Mouse (Mus musculus) cerebellum, adult 18-20 months (tissue): ENCODE measurements at regions not wholly inside any gene's neighbourhood (a gene's known extent, or its start where the extent isn't known, plus 50 kb on each side); places are given as distances from the start of the nearest gene placed in this dataset.

Experiments used
- DNase-seq, 2 experiments: peaks; one replicate each; pipeline ENCODE4 v3.0.0; 2021

DNA sequence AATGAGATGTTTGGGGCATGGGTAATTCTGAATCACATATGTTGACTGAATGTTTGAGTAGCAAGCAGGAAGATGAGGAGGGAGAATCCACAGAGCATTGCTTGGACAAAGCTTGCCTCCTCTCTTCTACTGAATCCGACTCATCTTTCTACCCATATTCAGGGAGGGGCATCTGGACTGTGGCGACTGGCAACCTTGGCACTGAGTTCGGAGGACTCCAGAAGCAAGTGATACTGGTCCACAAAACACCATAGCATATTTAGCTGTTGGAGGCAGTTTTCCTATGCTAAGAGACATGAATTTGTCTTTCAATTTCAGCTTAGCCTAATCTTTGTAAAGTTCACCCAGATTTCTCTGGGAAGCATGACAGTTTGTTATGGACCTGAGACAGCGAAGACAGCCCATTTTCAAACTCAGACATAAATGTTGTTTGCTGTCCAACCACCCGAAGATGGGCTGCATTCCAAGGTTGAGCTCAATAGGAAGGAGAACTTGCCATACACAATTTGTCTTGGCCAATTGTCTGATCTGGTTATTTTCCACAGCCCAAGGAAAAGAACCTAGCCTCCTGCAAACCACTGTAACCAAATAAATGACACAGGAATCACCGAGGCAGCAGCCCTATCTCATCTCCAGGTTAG lies 224.0 kb upstream of the Pld5 start:
- DNase-seq: peak; percentile 61 to 62

DNA sequence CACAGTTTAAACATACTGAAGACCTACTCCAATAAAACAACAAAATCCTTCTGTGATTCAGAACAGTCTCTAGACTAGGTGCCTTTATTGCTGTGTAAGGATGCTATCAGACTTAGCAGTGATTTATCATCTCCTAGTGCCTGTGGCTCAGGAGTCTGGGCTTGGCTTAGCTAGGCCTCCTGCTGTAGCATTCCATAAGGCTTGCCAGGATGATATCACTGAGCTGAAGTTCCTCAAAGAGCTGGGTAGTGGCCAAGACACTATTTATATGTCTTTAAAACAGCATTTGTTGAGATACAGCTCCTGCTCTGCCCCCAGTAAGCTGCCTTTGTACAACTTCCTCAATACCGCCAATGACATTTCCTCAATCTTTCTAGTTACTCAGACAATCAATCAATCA lies 193.4 kb upstream of the Pld5 start:
- DNase-seq: no peak

DNA sequence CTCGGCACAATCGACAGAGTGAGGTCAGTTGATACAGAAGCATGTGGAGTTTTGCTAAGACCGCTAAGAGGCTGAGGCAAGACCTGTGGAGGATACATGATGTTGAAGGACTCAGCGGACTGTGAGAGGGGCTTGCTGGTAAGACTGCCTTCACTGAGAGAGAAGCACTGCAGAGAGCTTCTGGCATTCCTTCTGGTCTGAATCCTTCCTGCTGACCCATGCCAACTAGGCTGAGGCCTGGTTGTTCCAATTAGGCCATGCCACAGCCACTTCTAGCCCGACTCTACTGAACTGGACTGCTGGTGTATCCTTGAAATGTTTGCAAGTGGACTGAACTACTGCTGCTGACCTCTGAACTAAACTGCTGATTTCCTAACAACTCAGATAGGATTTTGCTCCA lies 187.0 kb upstream of the Pld5 start:
- peak; percentile 11 to 16 for DNase-seq

DNA sequence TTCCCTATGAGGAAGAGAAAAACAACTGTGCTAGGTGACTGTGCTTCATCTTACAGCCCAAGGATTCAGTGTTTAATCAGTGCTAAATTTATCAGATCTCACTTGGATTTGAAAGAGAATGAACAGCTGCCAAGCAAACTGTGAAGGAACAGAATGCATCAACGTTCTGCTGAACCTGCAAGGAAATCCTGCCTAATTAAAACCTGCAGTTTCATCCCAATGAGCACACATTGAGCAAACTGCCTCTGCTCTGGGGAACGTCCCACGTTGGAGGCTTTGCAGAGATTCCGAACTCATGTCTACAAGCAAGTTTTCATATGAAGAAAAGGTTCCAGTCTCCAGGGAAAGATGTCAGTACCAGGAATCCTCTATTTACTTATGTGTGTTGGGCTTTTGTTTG lies 171.6 kb upstream of the Pld5 start:
- DNase-seq: no peak

DNA sequence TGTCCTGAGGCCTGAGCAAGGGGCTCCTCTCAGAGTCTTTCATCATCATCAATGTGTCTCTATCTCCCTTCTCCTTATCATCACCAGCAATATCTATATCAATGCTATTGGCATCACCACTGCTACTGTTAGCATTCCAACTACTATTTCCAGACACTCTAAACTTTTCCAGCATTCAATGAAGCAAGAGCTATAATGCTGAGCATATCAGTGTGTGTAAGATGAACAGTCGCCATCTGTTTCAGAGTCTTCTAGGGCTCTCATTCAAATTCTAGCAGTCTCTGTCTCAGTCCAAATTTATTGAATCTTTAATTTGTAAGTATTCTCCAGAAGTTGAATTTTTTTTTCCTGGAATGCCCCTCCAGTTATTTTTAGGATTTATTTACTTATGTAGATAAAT lies 168.6 kb upstream of the Pld5 start:
- no peak for DNase-seq

DNA sequence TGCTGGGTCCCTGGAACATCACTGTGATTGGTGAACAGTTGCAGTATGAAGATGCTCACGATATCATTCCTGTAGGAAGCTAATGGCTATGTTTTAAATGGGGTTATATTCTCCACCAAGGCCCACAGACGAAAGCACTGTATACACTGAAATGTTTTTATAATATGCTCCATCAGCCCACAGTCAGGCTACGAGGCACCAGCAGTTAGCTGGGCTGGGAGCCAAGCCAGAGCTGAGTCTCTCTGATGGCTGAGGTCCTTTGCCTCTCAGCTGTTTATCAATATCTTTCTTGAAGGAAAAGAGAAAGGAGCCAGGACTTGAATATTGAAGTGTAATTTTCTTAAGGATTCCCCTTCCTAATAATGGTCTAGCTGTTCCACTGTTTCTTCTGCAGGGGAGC lies 165.1 kb upstream of the Pld5 start:
- DNase-seq: peak in 1 of 2 experiments; percentile 5

DNA sequence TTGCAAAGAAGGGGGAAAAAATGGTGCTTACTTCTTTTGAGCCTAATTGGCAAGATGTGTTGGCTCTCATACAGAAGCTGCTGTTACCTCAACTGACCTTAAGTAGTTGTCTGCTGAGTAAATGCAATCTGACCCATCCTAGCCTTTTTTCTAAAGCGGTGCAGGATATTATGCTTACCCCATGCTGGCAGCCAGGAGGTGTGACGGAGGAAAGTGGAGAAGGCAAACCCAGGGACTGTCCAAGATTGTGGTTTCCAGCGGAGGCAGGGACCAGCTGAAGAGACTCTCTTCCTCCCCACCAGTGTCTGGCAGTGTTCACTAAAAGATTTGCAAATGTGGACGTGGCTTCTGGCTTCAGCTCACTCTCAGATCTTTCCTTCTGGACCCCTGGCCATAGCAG lies 152.7 kb upstream of the Pld5 start:
- DNase-seq: no peak

DNA sequence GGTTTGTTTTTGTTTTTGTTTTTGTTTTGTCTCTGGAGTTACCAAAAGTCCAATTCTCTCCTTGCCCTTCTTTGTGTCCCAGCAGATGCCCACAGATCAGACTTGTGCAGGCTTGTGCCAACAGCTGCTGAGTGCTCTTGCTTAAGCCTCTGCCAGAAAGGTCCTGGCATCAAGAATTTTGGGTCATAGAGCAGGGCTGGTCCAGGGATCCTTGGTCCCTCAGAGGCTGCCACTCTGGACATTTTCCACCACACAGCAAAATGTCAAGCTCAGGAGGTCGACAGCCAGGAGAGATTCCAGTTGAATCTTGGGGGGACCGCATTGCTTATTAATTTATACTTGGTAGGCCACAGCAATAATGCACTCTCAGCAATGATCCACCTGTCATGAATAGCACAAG lies 151.9 kb upstream of the Pld5 start:
- no peak for DNase-seq

DNA sequence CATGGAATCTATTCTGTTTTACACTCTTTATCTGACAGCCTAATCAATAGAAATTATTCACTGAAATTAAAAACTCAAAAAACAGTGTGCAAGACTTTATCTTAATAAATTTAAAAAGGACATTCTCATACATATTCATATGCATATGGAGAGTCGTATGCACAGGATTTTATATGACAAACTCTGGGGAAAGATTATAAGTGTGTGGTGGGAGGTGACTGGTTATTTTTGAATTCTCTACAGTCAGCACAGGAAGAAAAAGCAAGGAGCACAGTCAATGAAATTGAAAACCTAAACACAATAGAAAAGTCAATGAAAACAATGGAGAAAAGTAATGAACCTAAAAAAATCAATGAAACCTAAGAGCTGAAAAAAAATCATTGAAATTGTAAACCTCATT lies 142.1 kb upstream of the Pld5 start:
- DNase-seq: no peak

DNA sequence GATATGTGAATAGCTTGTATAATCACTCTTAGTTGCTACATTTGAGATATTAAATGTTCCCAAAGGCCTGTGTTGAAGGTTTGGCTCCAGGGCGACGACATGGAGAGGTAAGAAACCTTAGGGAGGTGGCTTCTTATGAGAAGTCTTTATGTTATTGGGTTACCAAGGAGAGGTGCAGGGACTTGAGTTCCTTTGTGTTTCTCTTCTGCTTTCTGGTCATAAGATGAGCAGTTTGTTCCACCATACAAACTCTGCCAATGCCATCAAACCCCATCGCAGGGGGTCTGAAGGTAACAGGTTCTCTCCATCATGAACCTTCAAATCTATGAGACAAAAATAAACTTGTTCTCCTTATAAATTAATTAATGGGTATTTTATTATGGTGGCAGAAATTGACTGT lies 129.0 kb upstream of the Pld5 start:
- DNase-seq: no peak

DNA sequence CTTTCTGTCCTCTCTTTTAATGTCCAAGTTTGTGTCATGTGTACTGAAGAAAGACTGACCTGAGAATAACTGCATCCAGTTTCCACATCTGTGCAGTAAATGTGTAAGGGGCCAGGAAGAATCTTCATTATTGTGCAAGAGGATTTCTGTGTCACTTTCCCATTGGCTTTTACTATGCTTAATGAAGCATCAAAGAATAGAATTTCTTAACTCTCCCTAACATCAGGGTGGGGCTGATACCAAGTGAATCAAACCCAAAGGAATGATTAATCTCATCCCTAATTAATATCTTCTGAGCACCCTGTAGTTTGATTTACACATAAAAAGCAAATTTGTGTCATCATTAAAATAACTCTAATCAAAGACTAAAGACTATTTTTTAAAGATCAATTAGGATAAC lies 104.5 kb upstream of the Pld5 start:
- DNase-seq: no peak

DNA sequence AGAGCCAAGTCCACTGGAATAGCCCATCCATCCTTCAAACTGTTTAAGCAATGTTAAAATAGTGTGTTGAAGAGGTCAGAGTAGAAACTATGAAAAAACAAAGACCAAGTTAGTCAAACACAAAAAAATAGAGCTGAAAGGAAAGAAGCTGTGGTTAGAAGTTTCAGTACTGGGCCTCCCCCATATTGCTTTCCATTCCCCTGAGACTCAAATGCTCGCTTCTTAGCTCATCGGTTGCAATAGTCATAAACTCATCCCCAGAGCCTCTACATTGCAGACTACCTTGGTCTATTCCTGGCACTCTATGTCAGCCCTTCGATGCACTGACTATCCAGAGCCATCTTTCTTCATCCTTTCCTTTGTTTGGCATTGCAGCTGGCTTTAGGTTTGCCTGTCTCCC lies 91.8 kb upstream of the Pld5 start:
- DNase-seq: no peak

DNA sequence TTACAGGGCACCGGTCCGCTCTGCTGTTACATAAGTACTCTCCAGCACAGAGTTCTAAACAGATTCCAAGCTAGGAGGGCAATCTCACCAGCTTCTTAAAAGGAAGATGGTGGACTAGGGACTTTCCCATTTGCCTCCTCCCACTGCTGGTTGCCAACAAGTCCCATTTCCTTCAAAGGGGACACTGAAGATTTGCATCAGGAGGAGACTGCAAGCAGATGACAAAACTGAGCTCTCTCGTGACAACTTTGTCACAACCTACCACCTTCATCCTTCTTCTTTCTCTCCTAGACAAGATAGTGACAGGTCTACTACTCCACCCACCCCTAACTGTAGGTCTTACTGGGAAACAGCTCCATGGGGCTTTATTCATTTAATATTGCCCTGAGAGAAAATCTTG lies 85.8 kb upstream of the Pld5 start:
- DNase-seq: no peak

DNA sequence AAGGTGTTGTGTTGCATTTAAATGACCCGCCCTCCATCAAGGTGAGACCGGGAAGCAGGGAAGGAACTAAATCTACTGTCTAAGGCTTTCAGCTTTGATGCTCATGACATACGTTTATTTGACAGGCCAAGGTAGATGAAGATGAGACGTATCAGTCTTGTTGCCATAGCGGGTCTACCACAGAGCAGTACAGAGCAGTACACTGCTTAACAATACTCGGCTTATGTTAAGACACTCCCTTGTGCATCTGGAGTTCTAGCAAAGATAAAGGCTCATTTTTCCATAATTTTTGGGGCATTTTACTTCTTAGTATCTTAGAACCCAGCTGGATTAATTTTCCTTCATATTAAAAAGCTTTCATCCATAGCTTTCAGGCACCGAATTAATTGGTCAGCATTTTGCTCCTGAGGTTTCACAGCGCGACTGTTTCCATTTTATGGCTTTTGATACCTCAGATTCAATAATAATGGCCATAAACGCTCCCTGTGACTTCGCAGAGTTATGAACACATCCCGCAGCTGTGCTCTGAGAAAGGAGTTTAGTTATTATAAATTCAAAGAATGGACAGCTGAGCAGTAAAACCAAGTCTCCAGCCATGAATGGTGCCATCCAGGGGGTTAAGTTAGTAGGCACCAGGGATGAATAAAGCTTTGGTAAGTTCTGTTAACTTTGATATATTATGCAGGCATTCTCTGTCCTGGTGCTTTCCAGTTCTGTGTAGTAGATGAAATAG lies 85.0 kb upstream of the Pld5 start:
- no peak for DNase-seq

DNA sequence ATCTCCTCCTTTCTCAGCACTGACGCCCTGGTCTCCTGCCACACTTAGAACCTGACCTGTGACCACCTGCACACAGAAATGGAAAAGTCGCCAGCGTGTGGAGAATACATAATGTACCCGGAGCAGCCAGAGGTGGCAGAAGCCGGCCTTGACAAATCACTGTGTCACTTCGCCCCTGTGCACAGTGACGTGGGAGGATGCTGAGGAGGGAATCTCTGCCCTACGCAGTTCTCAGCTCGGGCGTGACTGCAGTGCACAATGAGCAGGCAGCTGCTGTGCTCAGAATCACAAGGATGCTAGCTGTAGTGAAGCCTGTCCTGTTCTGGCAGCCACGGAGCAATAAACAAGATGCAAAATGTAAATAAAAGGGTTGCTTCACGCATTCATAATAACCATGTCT lies 80.2 kb upstream of the Pld5 start:
- DNase-seq: peak; percentile 1 to 5

DNA sequence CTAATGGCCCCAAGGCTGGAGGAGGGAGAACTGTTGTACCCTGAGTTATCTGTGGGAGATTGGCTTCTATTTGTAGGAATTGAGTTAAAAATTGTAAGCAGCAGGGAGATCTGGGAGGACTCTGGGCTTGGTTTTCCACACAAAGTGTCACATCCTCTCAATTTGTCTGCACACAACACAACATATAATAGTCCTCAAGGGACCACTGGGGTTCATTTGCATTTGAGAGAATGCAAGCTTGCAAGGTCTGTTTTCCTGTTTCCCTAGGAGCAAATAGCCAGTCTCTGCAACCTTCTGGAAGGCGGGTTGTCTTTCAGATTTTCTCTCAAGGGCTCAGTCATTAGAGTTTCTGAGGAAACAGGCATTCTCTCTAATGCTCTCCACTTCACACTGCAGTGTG lies 79.8 kb upstream of the Pld5 start:
- DNase-seq: no peak

DNA sequence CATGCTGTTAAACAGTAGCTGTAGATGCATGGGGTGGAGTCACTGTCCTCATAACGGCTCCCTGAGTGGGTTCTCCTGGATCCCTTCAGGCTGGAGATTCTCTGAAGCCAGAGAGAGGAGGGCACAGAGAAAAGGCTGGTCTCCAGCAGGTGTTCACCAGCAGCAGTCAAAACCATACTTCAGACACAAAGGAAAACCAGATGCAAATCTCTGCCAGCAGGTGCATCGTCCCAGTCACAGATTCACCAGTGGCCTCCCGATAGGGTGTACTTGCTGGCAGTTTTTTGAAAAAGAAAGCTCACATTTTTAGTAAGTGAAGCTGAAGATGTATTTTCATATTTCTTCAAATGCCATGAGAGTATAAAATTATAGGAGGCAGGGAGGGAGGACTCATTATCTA lies 77.6 kb upstream of the Pld5 start:
- DNase-seq: no peak

DNA sequence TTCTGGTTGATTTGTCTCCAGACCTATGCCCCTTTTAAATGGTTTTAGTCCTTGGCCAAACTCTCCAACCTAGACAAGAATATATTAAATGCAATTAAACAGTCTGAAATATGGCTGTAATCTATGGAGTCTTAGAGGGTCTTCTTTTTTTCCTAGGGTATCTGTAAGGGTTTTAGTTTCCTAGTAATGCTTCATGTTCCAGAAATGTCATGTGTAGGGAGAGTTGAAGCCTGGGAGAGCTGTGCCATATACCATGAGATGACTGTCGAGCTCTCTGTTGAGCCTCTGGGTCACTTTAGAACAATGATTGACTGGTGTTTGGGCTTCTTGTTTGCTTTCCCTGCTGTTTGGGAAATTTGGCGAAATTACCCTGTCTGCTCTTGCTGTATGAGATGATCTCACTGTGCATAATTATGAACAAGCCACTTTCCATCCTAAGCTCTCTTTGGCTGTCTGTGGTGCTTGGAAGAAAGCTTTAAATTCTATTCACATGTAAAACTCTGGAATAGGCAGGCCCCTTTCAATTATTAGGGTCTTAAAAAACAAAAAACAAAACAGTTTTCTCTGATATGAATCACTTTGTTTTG lies 74.9 kb upstream of the Pld5 start:
- no peak for DNase-seq

DNA sequence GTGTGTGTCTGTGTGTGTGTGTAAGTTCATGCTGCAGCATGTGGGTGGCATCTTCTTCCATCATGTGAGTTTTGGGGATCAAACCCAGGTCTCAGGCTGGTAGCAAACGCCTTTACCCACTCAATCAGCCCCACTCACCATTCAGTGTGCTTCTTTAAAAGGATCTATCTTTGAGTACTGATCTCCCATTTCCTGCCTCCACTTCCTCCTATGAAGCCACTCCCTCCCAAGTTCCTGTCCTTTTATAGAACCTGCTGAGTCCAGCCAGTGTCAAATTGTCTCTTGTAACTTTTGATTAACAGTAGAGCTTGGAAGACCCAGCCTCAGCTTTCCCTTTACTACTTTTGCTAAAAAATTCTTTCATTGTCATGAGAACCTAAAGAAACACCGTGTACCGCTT lies 73.0 kb upstream of the Pld5 start:
- no peak for DNase-seq

DNA sequence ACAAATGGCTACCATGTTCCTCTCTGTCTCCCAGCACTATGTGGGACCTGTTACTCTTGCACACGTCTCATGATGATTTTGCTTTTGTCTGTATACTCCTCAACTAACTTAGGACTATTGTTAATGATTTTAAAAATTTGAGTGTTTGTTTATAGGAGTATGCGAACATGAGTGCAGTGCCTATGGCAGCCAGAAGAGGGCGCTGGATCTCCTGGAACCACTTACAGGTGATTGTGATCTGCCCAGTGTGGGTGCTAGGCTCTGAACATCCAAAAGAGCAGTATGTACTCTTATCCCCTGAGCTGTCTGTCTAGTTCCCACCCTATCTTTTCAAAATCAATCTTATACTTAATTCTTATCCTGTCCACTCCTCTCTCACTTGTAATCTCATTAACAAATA lies 56.2 kb upstream of the Pld5 start:
- DNase-seq: no peak
